Mouse (Mus musculus) cerebellum, adult 11-12 months (tissue): ENCODE data around the gene Olfr765.
"Not testable (repeated sequence)": the region's sequence is repeated elsewhere in the genome, so short reads cannot be mapped to it uniquely, and the experiment has no call there.

Experiments used
- DNase-seq: peaks from one replicate; pipeline ENCODE4 v3.0.0; 2022

Gene Olfr765

GRCm38 (mm10) chr10:129049898-129050297 is at the start of gene Olfr765:
TSS of gene Olfr765 (minus strand) at chr10:129049998.
- DNase-seq: not testable (repeated sequence)

DNA sequence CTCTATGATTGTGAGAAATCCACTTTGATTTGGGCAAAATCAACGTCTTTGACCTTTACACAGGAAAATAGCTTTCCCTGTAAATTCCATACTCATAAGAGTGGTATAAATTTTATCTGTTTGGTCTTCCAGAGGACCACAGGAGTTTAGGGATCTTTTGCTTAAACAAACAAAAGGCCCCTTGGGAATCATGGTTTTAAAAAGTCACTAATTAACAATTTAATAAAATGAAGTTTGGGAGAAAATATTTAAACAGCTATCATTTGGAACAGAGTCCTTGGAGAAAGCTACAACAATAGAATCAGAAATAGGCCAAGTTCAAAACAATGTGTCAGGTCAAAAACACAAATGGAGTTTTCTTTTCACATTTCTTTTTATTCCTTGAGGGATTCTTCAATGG is 49.5 kb upstream of the Olfr765 start, which contains the start of gene Olfr768:
Olfr768 (minus strand) TSS at position 101 of the 400 bp plus-strand sequence.
- no peak for DNase-seq

DNA sequence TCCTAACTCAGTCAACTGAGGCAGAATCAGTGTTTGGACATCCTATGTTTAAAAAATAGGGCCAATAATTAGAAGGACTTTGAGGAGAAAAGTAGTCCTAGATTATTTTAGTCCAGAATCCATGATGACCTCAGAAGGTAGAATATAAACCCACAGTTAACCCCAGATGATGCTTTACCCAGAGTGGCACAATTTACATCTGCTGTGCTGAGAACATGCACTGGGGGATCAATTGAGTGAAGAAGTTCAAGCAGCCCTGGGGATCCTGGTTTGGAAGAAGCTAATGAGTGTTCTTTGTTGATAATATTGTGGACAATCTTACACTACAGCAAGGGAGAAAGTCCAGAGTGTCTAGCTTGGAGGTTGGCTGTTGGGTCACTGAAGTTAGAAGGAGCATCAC is 33.0 kb upstream of the Olfr765 start, which contains the start of gene Olfr767:
Olfr767 (minus strand) TSS at position 101 of the 400 bp plus-strand sequence.
- not testable (repeated sequence) for DNase-seq

- no peak for DNase-seq
Observed at GRCm38 (mm10) chr10:129068877-129069276, 19.1 kb upstream of the Olfr765 start, which contains the start of gene Olfr766-ps1. TSS of gene Olfr766-ps1 (minus strand) at chr10:129068977.

GRCm38 (mm10) chr10:129039796-129040195 is 10.0 kb downstream of the Olfr765 start, which contains the start of gene Olfr764-ps1:
TSS of gene Olfr764-ps1 (minus strand) at chr10:129039896.
- DNase-seq: no peak

- no peak for DNase-seq
Observed at GRCm38 (mm10) chr10:129028343-129028742, 21.5 kb downstream of the Olfr765 start.

- no peak for DNase-seq
Observed at GRCm38 (mm10) chr10:129026018-129026662, 23.7 kb downstream of the Olfr765 start.

DNA sequence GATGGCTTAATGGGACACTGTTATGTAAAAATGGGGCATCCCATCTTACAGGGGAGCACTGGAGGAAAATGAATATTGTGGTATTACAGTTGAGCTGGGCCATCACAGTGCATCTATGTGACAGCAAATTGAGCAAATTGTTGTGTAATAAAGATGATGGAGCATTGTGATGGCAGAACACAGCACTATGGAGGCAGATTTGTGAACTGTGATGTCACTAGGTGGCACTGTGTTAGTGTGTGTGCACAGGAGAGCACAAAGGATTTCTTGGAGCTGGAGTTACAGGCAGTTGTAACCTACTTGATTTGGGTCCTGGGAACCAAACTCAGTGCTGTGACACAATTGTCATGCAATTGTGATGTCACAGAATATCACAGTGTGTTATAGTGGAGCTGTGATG is 26.5 kb downstream of the Olfr765 start:
- no peak for DNase-seq

- DNase-seq: no peak
Observed at GRCm38 (mm10) chr10:129014477-129014876, 35.3 kb downstream of the Olfr765 start.

DNA sequence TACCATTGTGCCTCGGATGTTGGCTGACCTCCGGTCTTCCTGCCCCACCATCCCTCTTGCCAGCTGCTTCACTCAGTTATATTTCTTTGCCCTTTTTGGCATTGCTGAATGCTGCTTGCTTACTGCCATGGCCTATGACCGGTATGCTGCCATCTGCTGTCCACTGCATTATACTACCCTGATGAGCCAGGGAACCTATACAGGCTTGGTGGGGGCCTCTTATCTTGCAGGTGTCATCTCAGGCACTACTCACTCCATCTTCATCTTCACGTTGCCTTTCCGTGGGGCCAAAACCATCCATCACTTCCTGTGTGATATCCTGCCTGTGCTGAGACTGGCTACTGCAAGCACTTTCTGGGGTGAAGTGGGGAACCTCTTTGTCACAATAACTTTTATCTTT is 38.3 kb downstream of the Olfr765 start:
- DNase-seq: not testable (repeated sequence)

GRCm38 (mm10) chr10:129010288-129010841 is 39.4 kb downstream of the Olfr765 start, which contains the start of gene Olfr763:
TSS of gene Olfr763 (plus strand) at chr10:129010791.
- DNase-seq: no peak

- DNase-seq: no peak
Observed at GRCm38 (mm10) chr10:129004032-129004920, 45.5 kb downstream of the Olfr765 start.

DNA sequence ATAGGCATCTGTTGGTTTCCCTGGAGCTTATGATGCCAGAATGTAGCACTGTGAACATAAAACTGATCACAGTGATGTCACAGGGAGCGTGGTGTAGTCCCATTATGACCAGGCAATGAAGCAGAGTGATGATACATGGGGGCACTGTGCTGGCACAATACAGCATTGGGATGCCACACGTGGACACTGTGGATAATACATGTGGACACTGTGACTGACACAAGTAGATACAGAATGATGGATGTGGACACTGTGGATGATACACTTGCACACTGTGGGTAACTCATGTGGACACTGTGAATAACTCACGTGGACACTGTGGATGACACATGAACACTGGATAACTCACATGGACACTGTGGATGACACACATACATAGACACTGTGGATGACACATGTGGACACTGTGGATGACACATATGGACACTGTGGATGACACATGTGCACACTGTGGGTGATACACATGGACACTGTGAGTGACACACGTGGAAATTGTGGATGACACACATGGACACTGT is 53.2 kb downstream of the Olfr765 start:
- DNase-seq: no peak

- no peak for DNase-seq
Observed at GRCm38 (mm10) chr10:128995796-128996195, 54.0 kb downstream of the Olfr765 start.
